Mouse (Mus musculus) ovary, postnatal 10 days (tissue): ENCODE results near the gene Fbxo44.

Source experiments
- DNase-seq: peaks from one replicate; pipeline ENCODE4 v3.0.0; 2022; ENCODE audit warnings: low spot score

Fbxo44 gene

GRCm38 (mm10) chr4:148165551-148165950 lies 5.3 kb upstream of the Fbxo44 start:
- no peak for DNase-seq

GRCm38 (mm10) chr4:148164461-148164860 lies 4.2 kb upstream of the Fbxo44 start:
- no peak for DNase-seq

GRCm38 (mm10) chr4:148164002-148164439 lies 3.7 kb upstream of the Fbxo44 start:
- peak; percentile 48 for DNase-seq

- peak; percentile 36 for DNase-seq
These were observed 492 bp downstream of the Fbxo44 start for GRCm38 (mm10) chr4:148159544-148160435.

- DNase-seq, result no peak
These were observed 1.6 kb downstream of the Fbxo44 start for GRCm38 (mm10) chr4:148158436-148159348.

GRCm38 (mm10) chr4:148154982-148155381 lies 5.3 kb downstream of the Fbxo44 start:
- DNase-seq, result no peak

- DNase-seq, result no peak
These were observed 6.3 kb downstream of the Fbxo44 start for GRCm38 (mm10) chr4:148154006-148154405.

- no peak for DNase-seq
These were observed 7.7 kb downstream of the Fbxo44 start for GRCm38 (mm10) chr4:148152547-148152946.

GRCm38 (mm10) chr4:148151267-148152168 lies 8.8 kb downstream of the Fbxo44 start, which contains the start of gene Fbxo6:
Fbxo6 (minus strand) TSS chr4:148152140.
- peak; percentile 58 for DNase-seq

- DNase-seq, result no peak
These were observed 9.4 kb downstream of the Fbxo44 start for GRCm38 (mm10) chr4:148150953-148151266.

- DNase-seq, result no peak
These were observed 10.0 kb downstream of the Fbxo44 start for GRCm38 (mm10) chr4:148150242-148150641.

- no peak for DNase-seq
These were observed 10.7 kb downstream of the Fbxo44 start for GRCm38 (mm10) chr4:148149540-148149939.

GRCm38 (mm10) chr4:148147714-148148113 lies 12.6 kb downstream of the Fbxo44 start:
- DNase-seq, result no peak

- DNase-seq, result no peak
These were observed 16.6 kb downstream of the Fbxo44 start for GRCm38 (mm10) chr4:148143721-148144120.

- DNase-seq, result peak; percentile 94
These were observed 19.9 kb downstream of the Fbxo44 start for GRCm38 (mm10) chr4:148140098-148141011.

- no peak for DNase-seq
These were observed 20.6 kb downstream of the Fbxo44 start for GRCm38 (mm10) chr4:148139767-148140097.

- DNase-seq, result no peak
These were observed 22.8 kb downstream of the Fbxo44 start for GRCm38 (mm10) chr4:148137503-148137902.

GRCm38 (mm10) chr4:148134988-148135387 lies 25.3 kb downstream of the Fbxo44 start:
- no peak for DNase-seq

- no peak for DNase-seq
These were observed 28.7 kb downstream of the Fbxo44 start for GRCm38 (mm10) chr4:148131497-148132081.
